Mouse (Mus musculus) megakaryocyte progenitor cell, adult 5-6 weeks (primary cell): Measurements from ENCODE around the gene Mrps31. TPM values are rescaled to one million over a fixed set of nuclear protein-coding genes. Genes with fewer than 3 reads are reported as not detected.
A peak's percentile ranks its signal among the peaks of the same experiment; 100 is the strongest.

ENCODE experiments used
- ATAC-seq: replicated peaks from 2 replicates; pipeline ENCODE4 v1.8.0; 2016; ENCODE audit warnings: mild to moderate bottlenecking, moderate TSS enrichment, inconsistent platforms; ENCODE audit not compliant: poor library complexity
- total RNA-seq, 2 experiments: library from RNA; stranded (forward) in 1 of 2; stranded (reverse) in 1 of 2; fragments of 157-497, 149-512 nt in 1 of 2; fragments of 200-1000 nt in 1 of 2; gene quantifications; 2 replicates each; pipeline versions ENCODE4 v1.2.3 to v1.2.4; 2015 to 2017

The Mrps31 gene
- 22.8 and 26.3 TPM in 2 replicates for total RNA-seq (2015)
- 30.0 and 34.7 TPM in 2 replicates for total RNA-seq (2017)

DNA sequence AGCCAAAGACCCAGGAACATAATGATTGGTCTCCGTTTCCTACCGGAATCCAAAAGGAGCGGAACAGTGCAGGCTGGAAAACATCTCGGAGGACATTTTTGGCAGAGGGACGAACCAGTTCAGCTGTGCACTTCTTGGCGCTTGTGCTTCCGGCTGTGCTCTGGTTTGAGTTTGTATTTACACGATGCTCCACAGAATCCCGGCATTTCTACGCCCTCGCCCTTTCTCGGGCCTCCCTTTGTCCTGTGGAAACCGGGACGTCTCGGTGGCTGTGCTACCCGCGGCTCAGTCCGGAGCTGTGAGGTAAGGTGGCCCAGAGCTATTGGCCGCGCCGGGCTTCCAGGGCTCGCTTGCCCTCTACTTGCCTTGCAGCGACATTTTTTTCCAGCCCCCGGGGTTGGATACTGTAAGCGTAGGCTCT is at the start of gene Mrps31:
TSS of gene Mrps31 (plus strand) at position 80 of the 421 bp plus-strand sequence.
- ATAC-seq, result peak; percentile 94

GRCm38 (mm10) chr8:22376311-22376710 is 34.9 kb upstream of the Mrps31 start:
- ATAC-seq, result no peak

GRCm38 (mm10) chr8:22376903-22377302 is 34.3 kb upstream of the Mrps31 start:
- peak; percentile 99 for ATAC-seq

DNA sequence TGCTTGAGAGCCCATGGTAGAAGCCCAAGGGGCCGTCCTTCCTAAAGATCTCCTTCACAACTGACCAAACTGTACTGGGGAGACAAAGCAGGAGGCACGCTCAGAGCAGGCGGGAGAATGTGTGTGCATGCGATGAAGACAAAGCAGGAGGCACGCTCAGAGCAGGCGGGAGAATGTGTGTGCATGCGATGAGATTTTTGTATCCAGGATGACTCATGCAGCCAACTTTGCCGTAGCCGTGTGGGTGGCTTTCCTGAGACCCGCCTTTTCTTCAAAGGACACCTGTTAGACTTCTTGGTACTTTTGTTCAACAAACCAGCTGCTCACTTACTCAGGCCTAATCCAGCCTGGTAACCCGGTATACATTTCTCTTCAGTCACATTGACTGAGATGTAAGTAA is 30.2 kb upstream of the Mrps31 start:
- ATAC-seq, result no peak

- ATAC-seq, result 0 out of 2 replicates have a peak, but pooled peaks have one; percentile 46
These were observed 28.2 kb upstream of the Mrps31 start for GRCm38 (mm10) chr8:22382824-22383595.

- ATAC-seq, result no peak
These were observed 26.0 kb upstream of the Mrps31 start for GRCm38 (mm10) chr8:22385158-22385557.

GRCm38 (mm10) chr8:22389874-22390273 is 21.3 kb upstream of the Mrps31 start:
- no peak for ATAC-seq

- peak; percentile 58 for ATAC-seq
These were observed 20.2 kb upstream of the Mrps31 start for GRCm38 (mm10) chr8:22390766-22391463.

GRCm38 (mm10) chr8:22394471-22394870 is 16.7 kb upstream of the Mrps31 start:
- ATAC-seq, result no peak

GRCm38 (mm10) chr8:22395256-22395655 is 15.9 kb upstream of the Mrps31 start:
- no peak for ATAC-seq

- peak; percentile 14 for ATAC-seq
These were observed 13.4 kb upstream of the Mrps31 start for GRCm38 (mm10) chr8:22397811-22398141.

- ATAC-seq, result peak; percentile 89
These were observed 12.8 kb upstream of the Mrps31 start, which contains the start of gene Slc25a15 for GRCm38 (mm10) chr8:22398142-22398951. TSS of gene Slc25a15 (minus strand) at chr8:22398597.

DNA sequence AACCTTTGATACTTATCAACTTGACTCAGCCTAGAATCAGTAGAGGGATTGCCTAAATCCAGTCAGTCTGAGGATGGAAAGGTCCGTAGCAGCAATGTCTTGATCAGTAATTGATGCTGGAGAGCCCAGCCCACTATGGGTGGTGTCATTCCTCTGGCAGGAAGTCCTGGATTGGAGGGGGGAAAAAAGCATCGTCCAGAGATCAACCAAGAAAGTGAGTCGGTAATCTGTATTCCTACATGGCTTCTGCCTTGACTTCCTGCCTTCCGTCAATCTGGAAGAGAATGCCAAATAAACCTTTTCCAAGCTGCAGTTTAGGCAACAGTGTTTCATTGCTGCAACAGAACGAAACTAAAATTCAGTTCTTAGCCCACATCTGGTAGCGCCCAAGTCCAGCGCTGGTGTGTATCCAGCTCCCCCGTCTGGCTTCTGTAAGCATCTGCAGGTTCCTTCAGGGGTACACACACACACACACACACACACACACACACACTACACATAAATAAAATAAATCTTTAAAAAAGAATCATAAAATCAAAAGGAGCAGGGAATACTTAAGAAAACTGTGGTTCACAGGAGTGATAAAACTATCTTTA is 11.8 kb upstream of the Mrps31 start:
- no peak for ATAC-seq

DNA sequence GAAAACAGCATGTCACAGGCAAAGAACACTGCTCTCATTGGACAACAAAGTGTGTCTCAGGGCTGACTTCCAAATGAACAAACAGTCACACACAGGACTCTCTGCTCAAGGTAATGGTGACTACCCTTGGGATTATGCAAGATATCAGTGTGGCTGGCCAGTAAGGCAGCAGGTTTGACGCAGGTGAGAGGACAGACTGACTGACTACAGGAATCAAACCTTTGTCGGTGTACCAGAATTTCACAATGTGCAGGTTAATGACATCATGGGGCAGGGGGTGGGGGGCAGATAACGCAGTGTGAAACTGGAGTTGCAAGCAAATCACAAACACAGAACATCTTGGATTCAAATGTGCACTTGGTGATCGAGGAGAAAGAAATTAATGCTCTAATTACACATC is 10.6 kb upstream of the Mrps31 start:
- no peak for ATAC-seq

DNA sequence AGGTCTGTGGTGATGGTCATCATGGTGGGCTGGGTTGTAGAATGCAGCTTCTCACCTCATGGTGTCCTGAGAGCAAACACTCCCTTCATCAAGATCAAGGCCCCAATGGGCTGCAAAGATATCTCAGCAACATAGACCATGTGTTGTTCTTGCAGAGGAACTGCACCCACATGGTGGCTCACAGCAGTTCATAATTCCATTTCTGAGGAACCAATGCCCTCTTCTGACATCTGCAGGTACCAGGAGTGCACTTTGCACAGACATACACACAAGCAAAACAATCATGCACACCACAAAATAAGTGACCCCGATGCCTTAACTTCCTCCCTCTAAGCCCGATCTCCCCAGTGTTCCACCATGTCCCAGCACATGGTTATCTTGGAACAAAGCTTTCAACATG is 7.9 kb upstream of the Mrps31 start:
- no peak for ATAC-seq

- peak; percentile 97 for ATAC-seq
These were observed 5.4 kb upstream of the Mrps31 start for GRCm38 (mm10) chr8:22405733-22406132.

GRCm38 (mm10) chr8:22410688-22411281 is 376 bp upstream of the Mrps31 start:
- peak; percentile 47 for ATAC-seq

DNA sequence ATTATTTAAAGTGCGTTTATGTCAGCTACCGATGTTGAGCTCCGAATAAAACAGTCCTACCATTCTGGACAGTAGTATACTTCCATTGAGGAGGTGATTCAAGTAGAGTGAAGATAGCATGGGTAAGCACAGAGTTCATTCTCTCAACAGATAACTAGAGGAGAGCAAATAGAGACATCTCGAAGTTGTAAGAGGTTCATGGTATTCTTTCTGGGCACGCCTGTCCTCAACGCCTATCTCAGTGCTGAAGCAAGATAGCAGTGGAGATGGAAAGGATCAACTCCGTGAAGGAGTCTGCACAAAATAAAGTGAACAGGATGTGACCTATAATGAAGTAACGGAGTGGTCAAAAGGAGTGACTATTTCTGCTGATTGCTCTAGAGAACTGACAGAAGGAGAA is 810 bp downstream of the Mrps31 start:
- 0 out of 2 replicates have a peak, but pooled peaks have one; percentile 7 for ATAC-seq
